Mouse (Mus musculus) adrenal gland, postnatal 36 days (tissue): ENCODE data around the gene Gm10198. TPM values are rescaled to one million over a fixed set of nuclear protein-coding genes. Genes with fewer than 3 reads are reported as not detected.

Source experiments
- total RNA-seq, 2 experiments: library from RNA; stranded (reverse); gene quantifications; 2 replicates each; pipeline ENCODE4 v1.2.3; 2021

Gm10198 gene
- total RNA-seq, 2 experiments from 2014 or later: not detected

Other genes with a start within 250 kb of the Gm10198 start
- 10 to 100 TPM; 78.1 to 95.5 TPM for gene Gpbp1, start 102.7 kb upstream of the Gm10198 start, total RNA-seq
- not detected for gene Gm49496, start 42.8 kb upstream of the Gm10198 start, total RNA-seq
- 10 to 100 TPM; 39.9 to 44.4 TPM for gene Mier3, start 88.2 kb downstream of the Gm10198 start, total RNA-seq
- gene Map3k1, start 216.2 kb downstream of the Gm10198 start, total RNA-seq: 10 to 100 TPM; 48.2 to 56.2 TPM